Mouse (Mus musculus) hematopoietic multipotent progenitor cell, adult 10-12 weeks (in vitro differentiated cells): ENCODE data around the gene BC005624. TPM values are rescaled to one million over a fixed set of nuclear protein-coding genes. Genes with fewer than 3 reads are reported as not detected.

ENCODE experiments used
- polyA plus RNA-seq: library from polyadenylated mRNA; stranded (reverse); fragments of >175 nt; gene quantifications from 2 replicates; pipeline ENCODE4 v1.2.3, GENCODE M21; 2012; ENCODE audit warnings: low replicate concordance

Gene BC005624
- 7.9 and 25.7 TPM in 2 replicates for polyA plus RNA-seq

GRCm38 (mm10) chr2:30981790-30982513 lies at the start of gene BC005624, which contains the start of gene Usp20:
BC005624 (minus strand) TSS chr2:30982201.
Usp20 (plus strand) TSS chr2:30982279.

GRCm38 (mm10) chr2:30967352-30968327 lies 14.4 kb downstream of the BC005624 start, which contains the start of gene Tor1a:
Tor1a (minus strand) TSS chr2:30967933.

GRCm38 (mm10) chr2:30952824-30953490 lies 29.0 kb downstream of the BC005624 start, which contains the start of gene Tor1b:
Tor1b (plus strand) TSS chr2:30952959.

GRCm38 (mm10) chr2:30929483-30930045 lies 52.4 kb downstream of the BC005624 start, which contains the start of gene Ptges:
Ptges (minus strand) TSS chr2:30929863.

Other genes starting within 250 kb of the BC005624 start
- gene 1700001O22Rik, start 178.5 kb downstream of the BC005624 start, polyA plus RNA-seq = 1.5 and 4.6 TPM in 2 replicates
- gene Ntmt1, start 174.4 kb downstream of the BC005624 start, polyA plus RNA-seq = 17.3 and 19.7 TPM in 2 replicates
- 32.8 and 58.8 TPM in 2 replicates for gene Asb6, start 151.9 kb downstream of the BC005624 start, polyA plus RNA-seq
- gene Prrx2, start 147.2 kb downstream of the BC005624 start, polyA plus RNA-seq = 0.46 TPM in 1 of 2 replicates, not detected in the other
- 0.08 and 0.82 TPM in 2 replicates for gene Ptges, start 52.3 kb downstream of the BC005624 start, polyA plus RNA-seq
- 24.2 and 45.0 TPM in 2 replicates for gene Tor1b, start 29.2 kb downstream of the BC005624 start, polyA plus RNA-seq
- 104 and 174 TPM in 2 replicates for gene Tor1a, start 14.3 kb downstream of the BC005624 start, polyA plus RNA-seq
- gene Usp20, start 78 bp upstream of the BC005624 start, polyA plus RNA-seq = 9.3 and 25.8 TPM in 2 replicates
- gene Fnbp1, start 159.8 kb upstream of the BC005624 start, polyA plus RNA-seq = 138 and 180 TPM in 2 replicates
- 9.4 and 11.9 TPM in 2 replicates for gene Gpr107, start 170.1 kb upstream of the BC005624 start, polyA plus RNA-seq